Mouse (Mus musculus) hindbrain, postnatal 0 days (tissue): ENCODE data around the gene Zfp318. TPM values are rescaled to one million over a fixed set of nuclear protein-coding genes. Genes with fewer than 3 reads are reported as not detected.

Experiments
- ATAC-seq: fragments of 200-750 bp; cut with Nextera tagmentation; 2 replicates; pipeline ENCODE4 v1.8.0; 2017; ENCODE audit warnings: mild to moderate bottlenecking, moderate TSS enrichment, moderate library complexity
- DNase-seq: peaks from one replicate; pipeline ENCODE4 v3.0.0-alpha.2; 2015; ENCODE audit warnings: low spot score
- H3K27ac ChIP-seq: fragments of 300-500 bp; sonication (generic); 2 replicates; pipeline ENCODE4 v1.5.1; 2014; ENCODE audit warnings: mild to moderate bottlenecking
- H3K27me3 ChIP-seq: fragments of 300-500 bp; sonication (generic); 2 replicates; pipeline ENCODE4 v1.6.1; 2014; ENCODE audit warnings: low read length, mixed read lengths; ENCODE audit not compliant: insufficient read depth
- H3K36me3 ChIP-seq: fragments of 300-500 bp; sonication (generic); 2 replicates; pipeline ENCODE4 v1.6.1; 2014; ENCODE audit warnings: low read length, mixed read lengths; ENCODE audit not compliant: insufficient read depth
- H3K4me1 ChIP-seq: fragments of 300-500 bp; sonication (generic); 2 replicates; pipeline ENCODE4 v1.6.1; 2014; ENCODE audit warnings: antibody characterized with exemption, low read length, mixed read lengths; ENCODE audit not compliant: insufficient read depth
- H3K4me2 ChIP-seq: fragments of 300-500 bp; sonication (generic); 2 replicates; pipeline ENCODE4 v1.6.1; 2014; ENCODE audit warnings: low read depth, mild to moderate bottlenecking, low read length, moderate library complexity, mixed read lengths
- H3K4me3 ChIP-seq: fragments of 300-500 bp; sonication (generic); 2 replicates; pipeline ENCODE4 v1.5.1; 2014; ENCODE audit warnings: low read length
- H3K9ac ChIP-seq: fragments of 300-500 bp; sonication (generic); replicated peaks from 2 replicates; pipeline ENCODE4 v1.6.1; 2014; ENCODE audit warnings: mild to moderate bottlenecking, low read length, moderate library complexity, mixed read lengths
- H3K9me3 ChIP-seq: fragments of 300-500 bp; sonication (generic); 2 replicates; pipeline ENCODE4 v1.6.1; 2016; ENCODE audit warnings: low read length, mixed read lengths
- CTCF ChIP-seq: IDR thresholded peaks from 2 replicates; pipeline ENCODE4 v1.5.1; 2016; ENCODE audit warnings: antibody characterized with exemption, control low read depth, low read depth
- WGBS: fragments of 180-500 bp; shearing (Covaris S2); extraction: QIAGEN DNeasy Blood & Tissue Kit; methylation state at CpG from one replicate; pipeline ENCODE4 v1.1.7; 2014; 5-methylcytosine and 5-hydroxymethylcytosine counted together
- polyA plus RNA-seq: library from polyadenylated mRNA; unstranded; fragments of >200 nt; fragmentation: Nextera tagmentation; extraction: Ambion mirVana; gene quantifications from 2 replicates; pipeline ENCODE4 v1.2.1, GENCODE M21; 2015
- total RNA-seq: library from RNA; depleted of rRNA; stranded (reverse); fragments of >200 nt; gene quantifications from 2 replicates; pipeline ENCODE4 v1.2.3, GENCODE M21; 2014; rRNA removed

Zfp318 gene
- 20.1 and 24.5 TPM in 2 replicates for total RNA-seq
- 22.9 and 23.2 TPM in 2 replicates for polyA plus RNA-seq

- no peak for TF ChIP-seq CTCF
- Histone ChIP-seq H3K36me3 (no peaks in the 10 kb centered on the region), H3K4me2 (peak within 1 kb of the TSS; percentile 82), H3K4me1 (peaks cover 6% of the 10 kb centered on the region; the same call in 1 of the 2 replicates), H3K9me3 (no peaks in the 10 kb centered on the region), H3K27ac (peak within 1 kb of the TSS; percentile 94), H3K9ac (peak within 1 kb of the TSS; percentile 97), H3K27me3 (no peaks in the 10 kb centered on the region), H3K4me3 (peak within 1 kb of the TSS; percentile 97)
- 4% methylated on average over 45 of the region's 105 CpGs for WGBS
- DNase-seq (peak; percentile 98), ATAC-seq (peak; percentile 98)
Measured at GRCm38 (mm10) chr17:46383294-46384060, at the start of gene Zfp318. TSS of gene Zfp318 (plus strand) at chr17:46383731.

GRCm38 (mm10) chr17:46336475-46336874 lies 47.1 kb upstream of the Zfp318 start:
- no peaks in the 10 kb centered on the region for H3K9me3 ChIP-seq
- H3K36me3 ChIP-seq: no peaks in the 10 kb centered on the region
- no peak overlapping the region for H3K27ac ChIP-seq
- H3K9ac ChIP-seq: no peak overlapping the region
- 28% methylated on average over 5 of the region's 5 CpGs for WGBS
- ATAC-seq (no peak), DNase-seq (peak; percentile 39)
- H3K4me2 ChIP-seq: no peak overlapping the region
- no peaks in the 10 kb centered on the region for H3K4me1 ChIP-seq
- H3K4me3 ChIP-seq: no peak overlapping the region
- TF ChIP-seq CTCF: peak; percentile 61
- no peaks in the 10 kb centered on the region for H3K27me3 ChIP-seq

DNA sequence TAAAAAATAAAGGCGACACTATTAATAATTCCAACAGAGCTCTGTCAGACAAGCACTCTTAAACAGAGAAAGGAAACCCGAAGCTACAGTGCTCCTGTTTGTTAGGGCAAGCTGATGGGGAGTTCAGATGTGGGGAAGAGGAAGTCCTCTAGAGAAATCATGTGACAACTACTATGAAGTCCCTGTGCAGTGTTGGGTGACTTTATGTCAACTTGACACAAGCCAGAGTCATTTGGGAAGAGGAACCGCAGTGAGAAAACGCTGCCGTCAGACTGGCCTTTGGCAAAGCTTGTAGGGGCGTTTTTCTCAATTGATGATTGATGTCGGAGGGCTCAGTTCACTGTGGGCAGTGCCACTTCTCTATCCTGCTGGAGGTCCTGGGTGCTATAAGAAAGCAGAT lies 42.3 kb upstream of the Zfp318 start:
- Histone ChIP-seq H3K9ac (no peak overlapping the region), H3K4me2 (no peak overlapping the region), H3K27me3 (no peaks in the 10 kb centered on the region), H3K27ac (no peak overlapping the region), H3K4me3 (no peak overlapping the region), H3K4me1 (no peaks in the 10 kb centered on the region), H3K9me3 (no peaks in the 10 kb centered on the region; the same call in 1 of the 2 replicates), H3K36me3 (no peaks in the 10 kb centered on the region)
- 83% methylated on average over 7 of the region's 7 CpGs for WGBS
- DNase-seq (no peak), ATAC-seq (no peak)
- no peak for TF ChIP-seq CTCF

DNA sequence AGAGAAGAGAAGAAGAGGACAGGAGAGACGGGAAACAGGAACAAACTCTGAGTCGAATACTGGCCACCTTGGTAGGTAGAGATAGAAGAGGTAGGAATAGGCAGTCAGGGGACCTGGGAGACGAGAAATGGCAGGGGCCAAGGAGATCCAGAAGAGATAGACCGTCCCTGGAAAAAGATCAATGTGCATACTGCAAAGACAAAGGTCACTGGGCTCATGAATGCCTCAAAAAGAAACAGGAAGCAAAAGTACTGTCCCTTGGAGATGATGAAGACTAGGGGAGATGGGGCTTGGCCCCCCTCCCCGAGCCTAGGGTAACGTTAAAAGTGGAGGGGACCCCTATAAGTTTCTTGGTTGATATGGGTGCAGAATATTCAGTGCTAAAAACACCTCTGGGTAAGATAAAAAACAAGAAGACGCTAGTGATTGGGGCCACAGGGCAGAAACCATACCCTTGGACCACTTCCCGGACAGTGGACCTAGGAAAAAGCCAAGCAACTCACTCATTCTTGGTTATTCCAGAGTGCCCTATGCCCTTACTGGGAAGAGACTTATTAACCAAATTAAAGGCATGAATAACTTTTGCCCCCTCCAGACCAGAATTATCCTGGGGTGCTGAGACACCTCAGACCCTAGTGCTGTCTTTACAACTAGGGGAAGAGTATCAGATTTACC lies 32.4 kb upstream of the Zfp318 start:
- H3K9me3 ChIP-seq: 0 out of 2 replicates have a peak, but pooled peaks cover 2% of the 10 kb centered on the region
- no peaks in the 10 kb centered on the region for H3K27me3 ChIP-seq
- H3K36me3 ChIP-seq: no peaks in the 10 kb centered on the region
- no peak overlapping the region for H3K4me2 ChIP-seq
- no peak for TF ChIP-seq CTCF
- H3K4me1 ChIP-seq: no peaks in the 10 kb centered on the region
- no peak overlapping the region for H3K9ac ChIP-seq
- no peak overlapping the region for H3K27ac ChIP-seq
- no peak for DNase-seq
- no peak for ATAC-seq
- no peak overlapping the region for H3K4me3 ChIP-seq
- WGBS: 85% methylated on average over 8 of the region's 8 CpGs

DNA sequence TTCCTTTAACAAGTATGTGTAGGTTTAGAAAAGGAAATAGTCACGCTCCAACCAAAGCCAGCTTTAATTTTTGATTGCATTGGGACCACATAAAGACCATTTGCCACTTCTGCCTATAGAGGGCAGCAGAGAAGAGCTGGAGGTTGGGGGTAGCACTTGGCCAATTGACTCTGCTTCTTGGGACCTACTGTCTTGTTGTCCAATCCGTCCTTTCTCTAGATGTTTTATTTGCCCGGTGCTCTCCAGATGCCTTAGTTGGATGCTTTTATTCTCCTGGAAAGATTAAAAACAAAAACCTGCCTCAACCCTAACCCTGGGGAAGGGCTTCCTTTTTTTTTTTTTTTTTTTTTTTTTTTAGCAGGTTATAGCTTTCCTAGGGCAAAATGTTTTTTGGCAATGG lies 11.7 kb upstream of the Zfp318 start:
- WGBS: 75% methylated on average over 3 of the region's 3 CpGs
- no peak for DNase-seq

GRCm38 (mm10) chr17:46378564-46378963 lies 5.0 kb upstream of the Zfp318 start:
- H3K4me1 ChIP-seq: no peaks in the 10 kb centered on the region
- ATAC-seq: no peak

More for the DNA sequence above, 11.7 kb upstream of the Zfp318 start:
- Histone ChIP-seq H3K9ac (no peak overlapping the region), H3K36me3 (no peaks in the 10 kb centered on the region), H3K4me3 (no peak overlapping the region), H3K27ac (no peak overlapping the region), H3K4me1 (no peaks in the 10 kb centered on the region), H3K27me3 (no peaks in the 10 kb centered on the region), H3K9me3 (no peaks in the 10 kb centered on the region), H3K4me2 (no peak overlapping the region)
- peak; percentile 38 for TF ChIP-seq CTCF
- no peak for ATAC-seq

More at GRCm38 (mm10) chr17:46378564-46378963, 5.0 kb upstream of the Zfp318 start:
- Histone ChIP-seq H3K27ac (no peak overlapping the region), H3K27me3 (no peaks in the 10 kb centered on the region), H3K9me3 (no peaks in the 10 kb centered on the region), H3K4me3 (no peak overlapping the region), H3K36me3 (no peaks in the 10 kb centered on the region), H3K4me2 (no peak overlapping the region), H3K9ac (no peak overlapping the region)
- 86% methylated on average over 3 of the region's 3 CpGs for WGBS
- DNase-seq: no peak
- TF ChIP-seq CTCF: no peak
